Mouse (Mus musculus) CD4-positive naive resting alpha-beta T cell, adult 57 days (primary cell): ENCODE data around the gene Hist2h2be. TPM values are rescaled to one million over a fixed set of nuclear protein-coding genes. Genes with fewer than 3 reads are reported as not detected.

ENCODE experiments used
- total RNA-seq: library from RNA; stranded (reverse); gene quantifications from one replicate; pipeline ENCODE4 v1.2.4, GENCODE M21; 2023

The Hist2h2be gene
- total RNA-seq: 2.7 TPM

DNA sequence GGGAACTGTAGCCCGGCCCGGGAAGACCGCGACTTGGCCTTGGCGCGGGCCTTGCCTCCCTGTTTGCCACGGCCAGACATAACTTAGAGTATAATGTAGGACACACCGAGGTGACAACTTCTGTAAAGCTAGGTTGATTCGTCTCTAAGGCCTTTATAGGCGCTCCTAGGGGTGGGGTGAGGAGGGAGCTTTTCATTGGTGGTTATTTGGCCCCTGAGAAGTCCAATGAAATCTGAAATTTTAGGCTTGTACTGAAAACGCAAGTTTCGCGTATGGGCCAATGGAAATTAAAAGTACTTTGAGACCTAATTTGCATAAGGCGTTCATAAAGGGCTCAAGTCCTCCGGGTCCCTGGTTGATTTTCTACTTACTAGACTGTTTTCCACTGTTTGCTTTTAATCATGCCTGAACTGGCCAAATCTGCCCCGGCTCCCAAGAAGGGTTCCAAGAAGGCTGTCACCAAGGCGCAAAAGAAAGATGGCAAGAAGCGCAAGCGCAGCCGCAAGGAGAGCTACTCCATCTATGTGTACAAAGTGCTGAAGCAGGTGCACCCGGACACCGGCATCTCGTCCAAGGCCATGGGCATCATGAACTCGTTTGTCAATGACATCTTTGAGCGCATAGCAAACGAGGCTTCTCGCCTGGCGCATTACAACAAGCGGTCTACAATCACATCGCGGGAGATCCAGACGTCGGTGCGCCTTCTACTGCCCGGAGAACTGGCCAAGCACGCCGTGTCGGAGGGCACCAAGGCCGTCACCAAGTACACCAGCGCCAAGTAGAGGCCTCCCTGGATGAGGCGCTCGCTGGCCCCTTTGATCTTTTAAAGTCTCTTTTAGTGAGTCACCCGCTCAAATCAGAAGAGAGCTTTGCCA is at the start of gene Hist2h2be, which contains the start of gene Hist2h2ac:
Gene Hist2h2be (plus strand): TSS at position 355 of the 875 bp plus-strand sequence.
Gene Hist2h2ac (minus strand): TSS at position 116 of the 875 bp plus-strand sequence.

DNA sequence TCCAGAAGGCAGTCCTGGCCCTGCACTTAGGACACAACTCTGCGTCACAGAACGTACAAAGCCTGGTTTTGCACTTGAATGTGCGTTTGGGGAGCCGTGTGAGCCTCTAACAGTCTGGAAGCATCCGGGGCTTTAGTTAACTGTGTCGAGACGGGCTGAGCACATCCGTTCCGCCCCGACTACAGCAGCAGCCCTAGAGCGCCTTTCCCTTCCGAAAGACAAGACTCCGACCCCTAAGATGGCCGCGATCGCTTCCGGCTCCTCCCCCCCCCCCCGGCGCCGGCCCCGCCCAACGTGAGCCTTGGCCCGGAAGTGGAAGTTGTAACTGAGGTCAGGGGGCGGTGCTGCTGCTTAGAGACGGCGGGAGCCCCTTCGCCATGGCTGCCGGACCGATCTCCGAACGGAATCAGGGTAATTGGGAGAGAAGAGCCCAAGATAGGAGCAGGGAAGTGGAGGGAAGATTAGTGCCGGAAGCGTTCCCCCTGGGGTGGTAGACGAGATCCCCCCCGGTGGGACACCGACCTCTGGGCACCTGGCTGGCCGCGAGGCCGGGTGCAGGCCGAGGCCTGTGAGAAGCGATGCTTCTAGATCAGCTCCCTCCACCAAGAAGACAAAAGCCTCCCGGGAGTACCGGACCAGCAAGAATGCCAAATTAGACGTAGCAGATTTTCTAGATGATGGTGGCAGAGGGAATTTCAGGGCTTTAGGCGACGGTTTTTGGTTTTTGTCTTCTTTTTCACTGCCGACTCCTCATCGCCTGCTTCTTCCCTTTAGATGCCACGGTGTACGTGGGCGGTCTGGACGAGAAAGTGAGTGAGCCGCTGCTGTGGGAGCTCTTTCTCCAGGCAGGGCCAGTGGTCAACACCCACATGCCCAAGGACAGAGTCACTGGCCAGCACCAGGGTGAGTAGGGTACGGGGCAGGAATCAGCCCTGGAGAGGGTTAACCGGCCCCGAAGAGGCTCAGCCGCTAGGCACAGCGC is 48.4 kb upstream of the Hist2h2be start, which contains the start of gene Sf3b4:
Gene Sf3b4 (plus strand): TSS at position 136 of the 982 bp plus-strand sequence.

DNA sequence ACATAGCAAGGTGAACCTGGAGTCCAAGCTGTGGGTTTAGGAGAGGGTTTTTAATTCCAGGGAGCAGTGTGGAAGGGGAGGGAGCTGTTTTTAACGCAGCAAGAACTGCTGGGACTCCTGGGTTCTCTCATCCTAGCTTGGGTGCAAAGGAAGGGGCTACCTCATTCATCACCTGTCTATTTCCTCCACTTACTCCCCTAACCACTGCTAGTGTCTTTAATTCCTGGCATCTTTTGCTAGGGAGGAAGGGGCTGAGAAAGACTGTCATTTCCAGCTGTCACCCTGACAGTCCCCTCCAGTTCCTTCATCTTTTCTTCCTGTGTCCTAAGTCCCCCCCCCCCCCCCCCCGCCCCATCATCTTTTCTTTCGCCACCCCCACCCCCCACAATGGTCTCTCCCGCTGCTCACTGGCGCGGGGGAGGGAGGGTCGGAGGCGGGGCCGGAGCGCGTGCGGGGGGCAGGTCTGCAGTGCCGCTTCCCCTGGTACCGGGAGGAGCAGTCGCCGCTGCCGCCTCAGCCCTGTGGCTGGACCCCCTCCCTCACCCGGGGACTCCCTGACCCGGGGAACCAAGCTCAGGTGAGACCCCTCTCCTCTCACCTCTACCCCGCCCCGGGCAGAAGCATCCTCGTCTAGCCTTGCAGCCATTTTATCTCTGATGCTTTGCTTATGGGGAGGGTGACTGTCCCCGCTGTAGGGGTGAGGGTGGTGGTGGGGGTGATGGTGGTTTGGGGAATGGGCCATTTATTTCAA is 40.0 kb upstream of the Hist2h2be start, which contains the start of gene Sv2a:
Gene Sv2a (plus strand): TSS at position 425 of the 751 bp plus-strand sequence.

GRCm38 (mm10) chr3:96219661-96220130 is 1.2 kb upstream of the Hist2h2be start, which contains the start of the genes Bola1 and Hist2h2ab:
Bola1 (minus strand) TSS chr3:96219709.
Hist2h2ab (plus strand) TSS chr3:96219865.

GRCm38 (mm10) chr3:96238954-96239793 is 18.3 kb downstream of the Hist2h2be start, which contains the start of gene Hist2h3c2:
Hist2h3c2 (minus strand) TSS chr3:96239127.

GRCm38 (mm10) chr3:96239949-96240798 is 19.3 kb downstream of the Hist2h2be start, which contains the start of gene Hist2h2aa2:
Hist2h2aa2 (minus strand) TSS chr3:96240276.

DNA sequence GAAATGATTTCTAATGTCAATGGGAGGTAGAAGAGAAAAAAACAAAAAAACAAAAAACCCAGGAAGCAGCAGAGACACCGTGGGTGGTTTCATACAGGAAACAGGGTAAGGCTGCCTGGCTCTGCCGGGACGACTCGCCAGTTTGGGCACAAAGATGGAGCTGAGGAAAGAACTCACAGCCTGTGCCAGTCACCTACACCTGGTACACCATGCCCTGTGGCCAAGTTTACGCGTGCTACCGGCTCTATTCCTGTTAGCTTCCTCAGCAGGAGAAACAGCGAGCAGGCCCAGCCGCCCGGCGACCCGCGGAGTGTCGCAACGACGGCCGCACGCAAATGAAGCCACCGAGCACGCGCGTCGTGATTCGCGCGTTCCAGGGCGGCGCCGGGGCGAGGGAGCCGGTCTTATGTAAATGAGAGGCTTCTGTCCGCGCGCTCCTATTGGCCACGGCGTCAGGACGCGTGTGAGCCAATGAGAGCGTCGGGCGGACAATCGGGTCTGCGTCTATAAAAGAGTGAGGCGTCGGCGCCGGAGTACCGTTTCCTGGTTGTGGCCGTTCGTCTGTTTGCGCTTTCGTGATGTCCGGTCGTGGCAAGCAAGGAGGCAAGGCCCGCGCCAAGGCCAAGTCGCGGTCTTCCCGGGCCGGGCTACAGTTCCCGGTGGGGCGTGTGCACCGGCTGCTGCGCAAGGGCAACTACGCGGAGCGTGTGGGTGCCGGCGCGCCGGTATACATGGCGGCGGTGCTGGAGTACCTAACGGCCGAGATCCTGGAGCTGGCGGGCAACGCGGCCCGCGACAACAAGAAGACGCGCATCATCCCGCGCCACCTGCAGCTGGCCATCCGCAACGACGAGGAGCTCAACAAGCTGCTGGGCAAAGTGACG is 24.3 kb downstream of the Hist2h2be start, which contains the start of gene Hist2h2aa1:
Gene Hist2h2aa1 (plus strand): TSS at position 495 of the 884 bp plus-strand sequence.

GRCm38 (mm10) chr3:96246427-96246856 is 25.5 kb downstream of the Hist2h2be start, which contains the start of gene Hist2h3c1:
Hist2h3c1 (plus strand) TSS chr3:96246685.

DNA sequence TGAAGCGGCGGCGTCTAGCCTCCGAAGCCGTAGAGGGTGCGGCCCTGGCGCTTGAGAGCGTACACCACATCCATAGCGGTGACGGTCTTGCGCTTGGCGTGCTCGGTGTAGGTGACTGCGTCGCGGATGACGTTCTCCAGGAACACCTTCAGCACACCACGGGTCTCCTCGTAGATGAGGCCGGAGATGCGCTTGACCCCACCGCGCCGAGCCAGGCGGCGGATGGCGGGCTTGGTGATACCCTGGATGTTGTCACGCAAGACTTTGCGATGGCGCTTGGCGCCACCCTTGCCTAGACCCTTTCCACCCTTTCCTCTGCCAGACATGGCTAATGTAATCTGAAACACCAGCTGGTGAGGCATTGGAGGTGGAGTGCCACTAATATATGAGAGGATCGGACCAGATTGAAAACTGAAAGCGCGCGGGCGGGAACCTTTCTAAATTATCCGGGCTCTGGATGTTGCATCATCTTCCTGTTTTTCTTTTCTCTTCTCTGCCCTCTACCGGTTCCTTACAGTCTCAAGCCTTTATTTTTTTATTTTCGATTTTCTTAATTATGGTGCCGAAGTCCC is 42.1 kb downstream of the Hist2h2be start, which contains the start of gene Hist2h4:
Gene Hist2h4 (minus strand): TSS at position 333 of the 572 bp plus-strand sequence.

GRCm38 (mm10) chr3:96268051-96268775 is 47.3 kb downstream of the Hist2h2be start, which contains the start of gene Hist2h3b:
Hist2h3b (plus strand) TSS chr3:96268654.

DNA sequence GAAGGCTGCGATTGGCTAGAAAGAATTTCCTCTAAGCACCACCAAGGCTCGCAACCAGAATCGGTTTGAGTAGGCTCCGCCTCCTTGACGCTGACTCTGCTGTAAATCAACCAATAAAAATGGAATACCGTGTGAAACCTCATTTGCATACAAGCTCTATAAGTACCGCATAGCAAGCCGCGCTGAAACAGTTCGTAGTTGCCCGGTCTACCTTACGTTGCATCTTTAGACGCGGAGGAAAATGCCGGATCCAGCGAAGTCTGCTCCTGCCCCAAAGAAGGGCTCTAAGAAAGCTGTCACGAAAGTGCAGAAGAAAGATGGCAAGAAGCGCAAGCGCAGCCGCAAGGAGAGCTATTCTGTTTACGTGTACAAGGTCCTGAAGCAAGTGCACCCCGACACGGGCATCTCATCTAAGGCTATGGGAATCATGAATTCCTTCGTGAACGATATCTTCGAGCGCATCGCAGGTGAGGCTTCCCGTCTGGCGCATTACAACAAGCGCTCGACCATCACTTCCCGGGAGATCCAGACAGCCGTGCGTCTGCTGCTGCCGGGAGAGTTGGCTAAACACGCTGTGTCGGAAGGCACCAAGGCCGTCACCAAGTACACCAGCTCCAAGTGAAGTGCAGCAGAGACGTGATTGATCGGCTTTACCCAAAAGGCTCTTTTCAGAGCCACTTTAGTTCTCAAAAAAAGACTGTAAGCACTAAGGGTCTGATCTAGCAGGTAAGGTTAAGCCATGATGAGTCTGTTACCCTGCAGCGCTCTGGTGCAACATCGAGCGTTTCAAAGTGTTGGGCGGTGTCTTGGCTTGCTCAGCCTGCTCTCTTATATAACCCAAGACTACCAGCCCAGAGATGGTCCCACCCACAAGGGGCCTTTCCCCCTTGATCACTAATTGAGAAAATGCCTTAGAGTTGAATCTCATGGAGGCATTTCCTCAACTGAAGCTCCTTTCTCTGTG is 48.9 kb downstream of the Hist2h2be start, which contains the start of gene Hist2h2bb:
Gene Hist2h2bb (plus strand): TSS at position 242 of the 964 bp plus-strand sequence.

